Mouse (Mus musculus): ENCODE results near the gene Kdf1. TPM values are rescaled to one million over a fixed set of nuclear protein-coding genes. Genes with fewer than 3 reads are reported as not detected.

Gene Kdf1
- polyA plus RNA-seq, 1 experiment from 2014 or later = 50.6 TPM

GRCm38 (mm10) chr4:133545272-133546231 lies 26.8 kb downstream of the Kdf1 start, which contains the start of gene Nudc:
Gene Nudc, minus strand, starts transcription at chr4:133545996.
- Histone ChIP-seq H3K4me2 (replicated peaks; ENCODE audit: low read depth) (peak within 1 kb of the TSS; percentile 70), H3K36me3 (ENCODE audit: control insufficient read depth, insufficient read depth) (peaks cover 12% of the 10 kb centered on the region), H3K4me1 (replicated peaks; ENCODE audit: control insufficient read depth, insufficient read depth, low read length) (peaks cover 5% of the 10 kb centered on the region; the same call in 1 of the 2 replicates), H3K4me3 (ENCODE audit: low read depth, low read length) (peak within 1 kb of the TSS; percentile 91), H3K9me3 (ENCODE audit: control insufficient read depth) (no peaks in the 10 kb centered on the region), H3K9ac (ENCODE audit: low read depth, low read length) (peak within 1 kb of the TSS; percentile 73), H3K27ac (ENCODE audit: low read depth, low read length) (peak within 1 kb of the TSS; percentile 69), H3K27me3 (replicated peaks; ENCODE audit: control insufficient read depth, insufficient read depth, low read length) (no peaks in the 10 kb centered on the region)
- under 1% methylated on average over 58 of the region's 77 CpGs for WGBS
- peak; percentile 99 for ATAC-seq
- TF ChIP-seq CTCF (IDR thresholded peaks at IDR 0.05; ENCODE audit: low read depth) = no peak

- Histone ChIP-seq H3K36me3 (ENCODE audit: control insufficient read depth, insufficient read depth) (no peaks in the 10 kb centered on the region), H3K4me3 (ENCODE audit: low read depth, low read length) (no peak overlapping the region), H3K27me3 (replicated peaks; ENCODE audit: control insufficient read depth, insufficient read depth, low read length) (no peaks in the 10 kb centered on the region), H3K9ac (ENCODE audit: low read depth, low read length) (no peak overlapping the region), H3K9me3 (ENCODE audit: control insufficient read depth) (no peaks in the 10 kb centered on the region), H3K4me1 (replicated peaks; ENCODE audit: control insufficient read depth, insufficient read depth, low read length) (no peaks in the 10 kb centered on the region), H3K27ac (ENCODE audit: low read depth, low read length) (peak overlapping the region; percentile 64; the same call in 1 of the 2 replicates), H3K4me2 (replicated peaks; ENCODE audit: low read depth) (no peak overlapping the region)
- TF ChIP-seq CTCF (IDR thresholded peaks at IDR 0.05; ENCODE audit: low read depth) = no peak
- 88% methylated on average over 1 of the region's 1 CpGs for WGBS
- ATAC-seq = no peak
Measured at GRCm38 (mm10) chr4:133552029-133552428, 33.3 kb downstream of the Kdf1 start.

- H3K4me2 ChIP-seq (replicated peaks; ENCODE audit: low read depth) = peak within 1 kb of the TSS; percentile 51
- no peak within 1 kb of the TSS for H3K9ac ChIP-seq (ENCODE audit: low read depth, low read length)
- H3K9me3 ChIP-seq (ENCODE audit: control insufficient read depth) = no peaks in the 10 kb centered on the region
- WGBS = 22% methylated on average over 10 of the region's 10 CpGs
- no peaks in the 10 kb centered on the region for H3K4me1 ChIP-seq (replicated peaks; ENCODE audit: control insufficient read depth, insufficient read depth, low read length)
- TF ChIP-seq CTCF (IDR thresholded peaks at IDR 0.05; ENCODE audit: low read depth) = no peak
- peak; percentile 69 for ATAC-seq
- no peaks in the 10 kb centered on the region for H3K27me3 ChIP-seq (replicated peaks; ENCODE audit: control insufficient read depth, insufficient read depth, low read length)
- peak within 1 kb of the TSS; percentile 73 for H3K27ac ChIP-seq (ENCODE audit: low read depth, low read length)
- no peaks in the 10 kb centered on the region for H3K36me3 ChIP-seq (ENCODE audit: control insufficient read depth, insufficient read depth)
- peak within 1 kb of the TSS; percentile 19; the same call in 1 of the 2 replicates for H3K4me3 ChIP-seq (ENCODE audit: low read depth, low read length)
Measured at GRCm38 (mm10) chr4:133552768-133553447, 34.1 kb downstream of the Kdf1 start, which contains the start of gene Nr0b2. Gene Nr0b2, plus strand, starts transcription at chr4:133553376.

GRCm38 (mm10) chr4:133553448-133554330 lies 34.9 kb downstream of the Kdf1 start:
- no peaks in the 10 kb centered on the region for H3K27me3 ChIP-seq (replicated peaks; ENCODE audit: control insufficient read depth, insufficient read depth, low read length)
- ATAC-seq = no peak; the same call in 1 of the 2 replicates
- H3K4me1 ChIP-seq (replicated peaks; ENCODE audit: control insufficient read depth, insufficient read depth, low read length) = no peaks in the 10 kb centered on the region
- WGBS = 53% methylated on average over 19 of the region's 19 CpGs
- peak overlapping the region; percentile 51 for H3K4me2 ChIP-seq (replicated peaks; ENCODE audit: low read depth)
- no peaks in the 10 kb centered on the region for H3K9me3 ChIP-seq (ENCODE audit: control insufficient read depth)
- peak overlapping the region; percentile 19; the same call in 1 of the 2 replicates for H3K4me3 ChIP-seq (ENCODE audit: low read depth, low read length)
- no peak overlapping the region for H3K9ac ChIP-seq (ENCODE audit: low read depth, low read length)
- no peaks in the 10 kb centered on the region for H3K36me3 ChIP-seq (ENCODE audit: control insufficient read depth, insufficient read depth)
- TF ChIP-seq CTCF (IDR thresholded peaks at IDR 0.05; ENCODE audit: low read depth) = no peak
- peak overlapping the region; percentile 73 for H3K27ac ChIP-seq (ENCODE audit: low read depth, low read length)

- no peaks in the 10 kb centered on the region for H3K4me1 ChIP-seq (replicated peaks; ENCODE audit: control insufficient read depth, insufficient read depth, low read length)
- H3K27me3 ChIP-seq (replicated peaks; ENCODE audit: control insufficient read depth, insufficient read depth, low read length) = no peaks in the 10 kb centered on the region
- no peak overlapping the region for H3K27ac ChIP-seq (ENCODE audit: low read depth, low read length)
- H3K9me3 ChIP-seq (ENCODE audit: control insufficient read depth) = no peaks in the 10 kb centered on the region
- H3K4me2 ChIP-seq (replicated peaks; ENCODE audit: low read depth) = peak overlapping the region; percentile 35
- TF ChIP-seq CTCF (IDR thresholded peaks at IDR 0.05; ENCODE audit: low read depth) = no peak
- ATAC-seq = peak; percentile 32
- 29% methylated on average over 10 of the region's 10 CpGs for WGBS
- no peak overlapping the region for H3K9ac ChIP-seq (ENCODE audit: low read depth, low read length)
- no peaks in the 10 kb centered on the region for H3K36me3 ChIP-seq (ENCODE audit: control insufficient read depth, insufficient read depth)
- H3K4me3 ChIP-seq (ENCODE audit: low read depth, low read length) = no peak overlapping the region
Measured at GRCm38 (mm10) chr4:133557041-133557717, 38.4 kb downstream of the Kdf1 start.

All from intestine, postnatal 0 days (tissue).